Mouse (Mus musculus) urinary bladder, adult 18-20 months (tissue): ENCODE results near the gene Olfr1459.

ENCODE experiments used
- DNase-seq, 2 experiments: peaks; one replicate each; pipeline ENCODE4 v3.0.0; 2022; ENCODE audit warnings: low spot score in 2 of 2, mixed read lengths in 2 of 2

The Olfr1459 gene

GRCm38 (mm10) chr19:13149449-13149848, at the start of gene Olfr1459:
Gene Olfr1459 (minus strand): TSS chr19:13149549.
- DNase-seq: no peak

- DNase-seq: no peak
These were observed 36.1 kb upstream of the Olfr1459 start, which contains the start of gene Olfr1462 for GRCm38 (mm10) chr19:13185434-13185833. Gene Olfr1462 (plus strand): TSS chr19:13185734.

DNA sequence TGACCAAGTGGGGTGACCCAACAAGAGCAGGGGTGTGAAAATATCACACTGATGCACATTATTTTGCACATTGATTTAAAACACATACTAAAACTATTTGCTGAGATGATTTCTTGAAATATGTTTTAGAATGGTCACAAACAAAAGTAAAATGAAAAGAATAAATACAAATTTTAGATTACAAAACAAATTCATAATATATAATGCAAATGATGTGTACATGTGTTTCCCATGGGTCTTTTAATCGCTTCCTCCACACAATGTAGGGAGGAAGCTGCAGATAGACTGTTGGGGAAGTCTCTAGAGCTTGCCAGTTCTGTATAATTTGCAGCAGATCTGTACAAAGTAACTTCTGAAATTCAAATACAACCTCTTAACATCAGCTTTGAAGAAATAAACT, 13.4 kb upstream of the Olfr1459 start, which contains the start of gene Olfr1461:
Gene Olfr1461, plus strand, starts transcription at position 301 of the 400 bp plus-strand sequence.
- no peak for DNase-seq

DNA sequence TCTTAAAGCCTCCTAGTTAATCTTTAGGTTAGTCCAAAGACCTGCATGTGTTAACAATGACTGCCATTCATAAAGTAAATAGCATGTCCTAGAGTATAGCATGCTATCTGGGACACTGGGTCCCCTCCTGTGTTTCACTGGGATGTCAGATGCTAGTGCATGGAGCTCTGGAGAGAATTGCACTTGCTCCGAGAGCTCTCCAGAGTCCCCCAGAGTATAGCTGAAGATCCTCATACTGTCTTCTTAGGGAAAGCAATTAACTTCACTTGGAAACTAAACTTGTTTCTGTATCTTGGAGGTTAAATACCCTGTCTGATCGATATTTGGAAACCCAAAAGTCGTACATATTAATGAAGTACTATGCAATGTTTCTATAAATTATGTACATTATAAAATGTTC, 42.7 kb downstream of the Olfr1459 start, which contains the start of gene Olfr1458:
Gene Olfr1458, minus strand, starts transcription at position 101 of the 400 bp plus-strand sequence.
- DNase-seq: no peak

DNA sequence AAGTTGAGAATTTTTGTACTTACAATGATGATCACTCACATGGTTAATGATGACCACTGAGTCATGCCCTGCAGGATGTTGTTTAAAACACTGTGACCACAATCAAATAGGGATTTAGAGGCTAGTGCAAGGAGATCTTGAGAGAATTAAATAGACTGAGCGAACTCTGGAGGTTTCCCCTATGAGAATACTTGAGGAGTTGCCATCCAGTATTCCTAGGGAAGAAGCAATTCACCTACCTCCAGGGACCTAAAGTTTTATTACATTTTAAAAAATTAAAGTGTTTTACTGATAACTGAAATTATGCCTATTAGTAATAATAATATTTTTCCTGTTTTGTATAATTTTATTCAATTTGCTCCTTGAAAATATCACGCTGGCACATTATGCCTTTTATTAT, 51.6 kb downstream of the Olfr1459 start, which contains the start of gene Olfr1457:
Gene Olfr1457, minus strand, starts transcription at position 101 of the 400 bp plus-strand sequence.
- DNase-seq: no peak

GRCm38 (mm10) chr19:13093908-13094307, 55.4 kb downstream of the Olfr1459 start:
- no peak for DNase-seq
